Comparison of ENCODE assay signal across 8 mouse cellular contexts in the genomic region with DNA sequence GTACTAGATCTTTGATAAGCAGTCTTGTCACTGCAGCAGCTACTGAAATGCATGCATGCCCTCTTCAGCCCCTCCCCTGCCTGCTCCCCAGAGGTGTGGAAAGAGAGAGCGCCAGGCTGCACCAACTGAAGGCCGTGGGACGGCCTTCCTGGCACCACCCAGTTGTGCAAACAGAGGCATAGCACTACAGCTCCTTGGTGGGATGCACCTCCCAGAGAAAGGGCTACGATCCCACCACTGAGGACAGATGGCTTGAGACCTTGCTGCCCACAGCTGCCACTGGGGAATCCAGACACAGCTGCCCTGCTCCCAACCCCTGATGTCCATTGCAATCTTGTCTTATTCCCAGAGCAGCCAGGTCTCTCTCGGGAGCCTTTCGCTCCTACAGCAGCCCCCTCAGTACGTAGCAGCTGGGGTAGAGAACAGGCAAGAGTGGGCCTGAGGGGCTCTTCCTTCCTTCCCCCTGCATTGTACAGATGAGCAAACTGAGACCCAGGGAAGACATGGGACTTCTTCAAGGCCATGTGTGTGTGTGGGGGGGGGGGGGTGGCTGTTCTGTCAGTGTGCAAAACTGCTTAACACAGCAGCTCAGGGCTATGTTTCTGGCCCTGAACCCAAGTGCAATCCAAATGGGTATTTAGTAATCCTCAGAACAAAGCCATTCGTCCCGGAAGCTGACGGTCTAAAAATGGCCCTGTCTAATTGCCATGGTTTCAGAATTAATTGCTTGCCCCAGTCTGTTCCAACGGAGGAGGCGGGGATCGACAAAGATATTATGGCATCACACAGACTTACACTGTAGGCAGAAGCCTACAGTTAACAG. TPM values are rescaled to one million over a fixed set of nuclear protein-coding genes. Genes with fewer than 3 reads are reported as not detected.
A peak's percentile ranks its signal among the peaks of the same experiment; 100 is the strongest.
DNase-seq lines count a peak whose midpoint lies in the region; ATAC-seq and TF ChIP-seq lines count a peak whose summit lies in the region.

No protein-coding gene starts in this region.

- peaks cover 30% of the 10 kb centered on the region for H3K4me1 ChIP-seq in embryonic facial prominence, embryonic 10.5 days
- peaks cover 6% of the 10 kb centered on the region; the same call in 1 of the 2 replicates for H3K4me1 ChIP-seq in midbrain, postnatal 0 days (ENCODE audit: insufficient read depth, low read length)

- H3K9ac ChIP-seq in midbrain, postnatal 0 days (replicated peaks; ENCODE audit: low read length, poor library complexity, severe bottlenecking) = no peak overlapping the region

- 67% methylated on average over 13 of the region's 13 CpGs for WGBS in embryonic facial prominence, embryonic 10.5 days
- 34% methylated on average over 13 of the region's 13 CpGs for WGBS in midbrain, postnatal 0 days

- intact Hi-C loops in left cerebral cortex, postnatal 4 days (cut with DNase I) = no loop called here

- no peaks in the 10 kb centered on the region for H3K9me3 ChIP-seq in embryonic facial prominence, embryonic 10.5 days
- no peaks in the 10 kb centered on the region for H3K9me3 ChIP-seq in midbrain, postnatal 0 days (ENCODE audit: low read length)

- DNase-seq in left cerebral cortex, adult 11 months (ENCODE audit: low spot score) = peak; percentile 47
- DNase-seq in left cerebral cortex, postnatal 4 days = no peak
- no peak for DNase-seq in embryonic facial prominence, embryonic 10.5 days (ENCODE audit: low spot score)
- DNase-seq in layer of hippocampus, adult 18-20 months (ENCODE audit: low spot score in 2 of 2) = peak; percentile 64 to 86
- peak; percentile 55 for DNase-seq in midbrain, postnatal 0 days (ENCODE audit: low spot score)
- DNase-seq in kidney, adult 8-10 months = no peak

- H3K36me3 ChIP-seq in embryonic facial prominence, embryonic 10.5 days (replicated peaks) = no peaks in the 10 kb centered on the region
- H3K36me3 ChIP-seq in midbrain, postnatal 0 days (ENCODE audit: insufficient read depth, low read length) = peaks cover 6% of the 10 kb centered on the region

- H3K4me2 ChIP-seq in midbrain, postnatal 0 days (ENCODE audit: low read depth, low read length, poor library complexity, severe bottlenecking) = no peak overlapping the region

- peak overlapping the region; percentile 64; the same call in 1 of the 2 replicates for H3K27ac ChIP-seq in embryonic facial prominence, embryonic 10.5 days (replicated peaks)
- H3K27ac ChIP-seq in midbrain, postnatal 0 days (ENCODE audit: low read depth, low read length) = no peak overlapping the region

- peak; percentile 33; the same call in 1 of the 2 replicates for ATAC-seq in midbrain, postnatal 0 days (ENCODE audit: low FRiP score)
- ATAC-seq in CD4-positive, CD25-positive, alpha-beta regulatory T cell, adult 4 months = no peak
- ATAC-seq in inflammation-experienced regulatory T-cells, adult 6 months = no peak

- H3K27me3 ChIP-seq in embryonic facial prominence, embryonic 10.5 days (replicated peaks; ENCODE audit: low read depth, poor library complexity, severe bottlenecking) = no peaks in the 10 kb centered on the region
- H3K27me3 ChIP-seq in midbrain, postnatal 0 days (ENCODE audit: insufficient read depth, low read length) = no peaks in the 10 kb centered on the region

- TF ChIP-seq CTCF in midbrain, postnatal 0 days (IDR thresholded peaks at IDR 0.05) = no peak

- H3K4me3 ChIP-seq in embryonic facial prominence, embryonic 10.5 days = no peak overlapping the region
- no peak overlapping the region for H3K4me3 ChIP-seq in midbrain, postnatal 0 days (ENCODE audit: low read depth, low read length)

RNA-seq across cellular contexts. Expression of a gene that starts 46.9 kb away (rescaled TPM):
- total RNA-seq in left cerebral cortex, postnatal 4 days (2021) = under 1 TPM; 0.38 to 0.44 TPM
- polyA plus RNA-seq in embryonic facial prominence, embryonic 10.5 days (2016; fragmentation: Nextera tagmentation; extraction: Ambion mirVana) = 0.06 and 0.13 TPM in 2 replicates
- total RNA-seq in layer of hippocampus, adult 18-20 months (2021) = not detected
- total RNA-seq in midbrain, postnatal 0 days (2014; rRNA removed) = 0.28 TPM in 1 of 2 replicates, not detected in the other
- polyA plus RNA-seq in midbrain, postnatal 0 days (2015; fragmentation: Nextera tagmentation; extraction: Ambion mirVana) = 0.22 TPM in 1 of 2 replicates, not detected in the other
- polyA plus RNA-seq in CD4-positive, CD25-positive, alpha-beta regulatory T cell, adult 4 months (2017; shearing (Covaris generic)) = not detected
- not detected for polyA plus RNA-seq in inflammation-experienced regulatory T-cells, adult 6 months (2017; shearing (Covaris generic))

Comparison
In these comparisons a context has a peak if more than half of its experiments do, and no peak if none do; other contexts are left out.
1. DNase-seq: peak in left cerebral cortex, adult 11 months (single experiment), layer of hippocampus, adult 18-20 months (2 of 2) and midbrain, postnatal 0 days (single experiment); none in left cerebral cortex, postnatal 4 days (single experiment), embryonic facial prominence, embryonic 10.5 days (single experiment) and kidney, adult 8-10 months (0 of 2).